Mouse (Mus musculus): Measurements from ENCODE around the gene BC049352. TPM values are rescaled to one million over a fixed set of nuclear protein-coding genes. Genes with fewer than 3 reads are reported as not detected.

BC049352 gene
- total and polyA plus RNA-seq, 2 experiments from 2014 or later: 0.26 TPM; not detected in 1

DNA sequence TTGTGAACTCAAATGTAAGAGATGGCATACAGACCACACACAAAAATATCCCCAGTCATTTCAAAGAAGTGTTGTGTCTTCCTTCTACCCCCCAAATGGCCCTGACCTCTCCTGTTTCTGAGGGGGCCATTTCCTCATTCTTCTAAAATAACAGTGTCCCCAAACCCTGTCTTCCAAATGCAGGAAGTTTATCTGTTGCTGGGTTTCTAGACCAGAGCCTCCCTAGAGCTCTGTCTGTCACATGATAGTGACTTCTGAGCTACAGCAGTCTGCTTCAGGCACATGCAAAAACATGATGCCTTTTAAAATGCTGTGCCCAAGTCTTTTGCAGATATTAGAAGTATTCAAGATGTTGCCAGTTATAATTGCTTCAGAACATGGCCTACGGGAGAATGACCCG lies 92.8 kb downstream of the BC049352 start:
- Histone ChIP-seq H3K27me3 (ENCODE audit: insufficient read depth, low read length) (no peaks in the 10 kb centered on the region; the same call in 1 of the 2 replicates), H3K27ac (ENCODE audit: low read depth, low read length) (no peak overlapping the region), H3K4me3 (ENCODE audit: low read depth, low read length) (no peak overlapping the region), H3K9me3 (ENCODE audit: low read length) (no peaks in the 10 kb centered on the region), H3K4me1 (ENCODE audit: insufficient read depth, low read length) (no peaks in the 10 kb centered on the region), H3K9ac (replicated peaks; ENCODE audit: low read length, poor library complexity, severe bottlenecking) (no peak overlapping the region), H3K36me3 (ENCODE audit: insufficient read depth, low read length) (no peaks in the 10 kb centered on the region), H3K4me2 (ENCODE audit: low read depth, low read length, poor library complexity, severe bottlenecking) (no peak overlapping the region)
- 94% methylated on average over 2 of the region's 2 CpGs for WGBS
- no peak for ATAC-seq (ENCODE audit: low FRiP score)
- TF ChIP-seq CTCF (IDR thresholded peaks at IDR 0.05): no peak
- DNase-seq (ENCODE audit: low spot score): no peak

DNA sequence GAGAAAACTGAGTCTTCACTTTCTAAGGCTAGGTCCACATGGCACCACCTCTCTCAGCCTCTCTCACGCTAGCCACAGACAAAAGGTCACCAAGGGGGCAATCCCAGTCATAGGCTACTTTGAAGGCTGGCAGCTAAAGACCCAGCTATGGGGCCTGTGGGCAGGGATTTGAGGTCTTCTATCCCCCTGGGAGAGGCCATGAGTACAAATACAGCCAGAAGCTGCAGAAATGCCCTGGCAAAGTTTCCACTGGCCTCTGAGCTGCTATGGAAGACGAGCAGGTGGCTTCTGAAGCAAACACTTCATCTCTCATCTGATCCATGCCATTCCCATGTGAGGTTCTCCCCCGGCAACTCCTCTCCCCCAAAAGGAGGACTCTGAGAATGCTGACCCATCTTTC lies 98.3 kb downstream of the BC049352 start:
- Histone ChIP-seq H3K4me2 (ENCODE audit: low read depth, low read length, poor library complexity, severe bottlenecking) (no peak overlapping the region), H3K9me3 (ENCODE audit: low read length) (no peaks in the 10 kb centered on the region), H3K27ac (ENCODE audit: low read depth, low read length) (no peak overlapping the region), H3K27me3 (ENCODE audit: insufficient read depth, low read length) (no peaks in the 10 kb centered on the region), H3K4me3 (ENCODE audit: low read depth, low read length) (no peak overlapping the region), H3K9ac (replicated peaks; ENCODE audit: low read length, poor library complexity, severe bottlenecking) (no peak overlapping the region), H3K4me1 (ENCODE audit: insufficient read depth, low read length) (no peaks in the 10 kb centered on the region), H3K36me3 (ENCODE audit: insufficient read depth, low read length) (no peaks in the 10 kb centered on the region)
- TF ChIP-seq CTCF (IDR thresholded peaks at IDR 0.05): no peak
- WGBS: 69% methylated on average over 3 of the region's 3 CpGs
- DNase-seq (ENCODE audit: low spot score): no peak
- no peak for ATAC-seq (ENCODE audit: low FRiP score)

GRCm38 (mm10) chr9:45280891-45281290 lies 99.1 kb downstream of the BC049352 start:
- TF ChIP-seq CTCF (IDR thresholded peaks at IDR 0.05): no peak
- Histone ChIP-seq H3K27me3 (ENCODE audit: insufficient read depth, low read length) (no peaks in the 10 kb centered on the region), H3K4me3 (ENCODE audit: low read depth, low read length) (no peak overlapping the region), H3K4me1 (ENCODE audit: insufficient read depth, low read length) (no peaks in the 10 kb centered on the region), H3K27ac (ENCODE audit: low read depth, low read length) (no peak overlapping the region), H3K9me3 (ENCODE audit: low read length) (no peaks in the 10 kb centered on the region), H3K4me2 (ENCODE audit: low read depth, low read length, poor library complexity, severe bottlenecking) (no peak overlapping the region), H3K36me3 (ENCODE audit: insufficient read depth, low read length) (no peaks in the 10 kb centered on the region), H3K9ac (replicated peaks; ENCODE audit: low read length, poor library complexity, severe bottlenecking) (no peak overlapping the region)
- ATAC-seq (ENCODE audit: low FRiP score): no peak
- 70% methylated on average over 3 of the region's 3 CpGs for WGBS
- no peak for DNase-seq (ENCODE audit: low spot score)

DNA sequence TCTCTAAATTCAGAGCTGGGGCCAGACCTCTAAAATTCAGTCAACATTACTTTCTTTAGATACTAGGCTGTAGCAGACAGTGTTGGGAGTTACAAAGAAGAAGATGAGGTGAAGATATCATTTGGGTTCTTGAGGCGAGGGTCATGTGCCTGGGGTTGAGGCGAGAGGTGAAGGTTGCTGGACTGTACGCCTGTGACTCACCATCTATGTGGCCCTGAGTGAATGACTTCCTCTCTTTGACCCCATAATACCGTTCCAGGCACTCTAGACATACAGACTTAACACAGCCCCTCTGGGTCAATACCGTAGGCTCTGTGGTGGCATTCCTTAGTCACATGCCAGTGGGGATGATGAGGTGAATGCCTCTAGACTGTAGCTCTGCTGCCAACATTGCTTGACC lies 100.7 kb downstream of the BC049352 start:
- DNase-seq (ENCODE audit: low spot score) (no peak), ATAC-seq (ENCODE audit: low FRiP score) (no peak)
- H3K9me3 ChIP-seq (ENCODE audit: low read length): no peaks in the 10 kb centered on the region
- WGBS: 91% methylated on average over 5 of the region's 5 CpGs
- no peaks in the 10 kb centered on the region for H3K36me3 ChIP-seq (ENCODE audit: insufficient read depth, low read length)
- H3K9ac ChIP-seq (replicated peaks; ENCODE audit: low read length, poor library complexity, severe bottlenecking): no peak overlapping the region
- H3K4me2 ChIP-seq (ENCODE audit: low read depth, low read length, poor library complexity, severe bottlenecking): no peak overlapping the region
- TF ChIP-seq CTCF (IDR thresholded peaks at IDR 0.05): no peak
- H3K4me3 ChIP-seq (ENCODE audit: low read depth, low read length): no peak overlapping the region
- H3K4me1 ChIP-seq (ENCODE audit: insufficient read depth, low read length): no peaks in the 10 kb centered on the region
- H3K27me3 ChIP-seq (ENCODE audit: insufficient read depth, low read length): no peaks in the 10 kb centered on the region
- no peak overlapping the region for H3K27ac ChIP-seq (ENCODE audit: low read depth, low read length)

DNA sequence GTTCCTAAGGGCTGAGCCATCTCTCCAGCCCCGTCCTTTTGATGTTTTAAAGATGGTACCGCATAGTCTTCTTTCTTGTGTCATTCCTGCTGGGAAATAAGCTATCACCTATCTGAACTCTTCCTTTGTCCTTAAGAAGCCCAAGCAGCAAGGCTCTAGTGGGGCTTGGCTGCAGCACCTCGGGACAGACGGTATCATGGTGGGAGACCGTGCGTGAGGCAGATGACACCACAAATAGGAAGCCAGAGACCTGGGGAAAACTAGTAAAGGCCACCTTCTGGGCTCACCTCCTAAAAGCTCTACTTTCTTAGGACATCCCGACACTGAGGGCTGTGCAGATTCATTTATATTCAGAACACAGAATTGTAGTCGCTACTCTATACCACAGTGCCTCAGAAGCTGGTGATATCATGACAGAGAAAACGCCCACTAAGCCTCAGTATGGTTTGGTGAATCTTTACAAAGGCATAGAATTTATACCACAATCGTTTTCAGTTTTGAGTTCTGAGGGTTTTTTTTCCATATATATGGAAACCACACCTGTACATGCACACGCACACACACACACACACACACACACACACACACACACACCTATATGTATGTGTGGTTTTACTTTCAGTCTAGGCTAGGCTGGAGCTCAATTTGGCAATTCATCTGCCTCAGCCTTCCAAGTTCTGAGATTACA lies 109.8 kb downstream of the BC049352 start:
- Histone ChIP-seq H3K36me3 (ENCODE audit: insufficient read depth, low read length) (no peaks in the 10 kb centered on the region), H3K9ac (replicated peaks; ENCODE audit: low read length, poor library complexity, severe bottlenecking) (no peak overlapping the region), H3K27ac (ENCODE audit: low read depth, low read length) (no peak overlapping the region), H3K4me1 (ENCODE audit: insufficient read depth, low read length) (no peaks in the 10 kb centered on the region), H3K4me2 (ENCODE audit: low read depth, low read length, poor library complexity, severe bottlenecking) (no peak overlapping the region), H3K27me3 (ENCODE audit: insufficient read depth, low read length) (no peaks in the 10 kb centered on the region), H3K4me3 (ENCODE audit: low read depth, low read length) (no peak overlapping the region), H3K9me3 (ENCODE audit: low read length) (no peaks in the 10 kb centered on the region)
- ATAC-seq (ENCODE audit: low FRiP score) (no peak), DNase-seq (ENCODE audit: low spot score) (no peak)
- TF ChIP-seq CTCF (IDR thresholded peaks at IDR 0.05): no peak
- 83% methylated on average over 11 of the region's 11 CpGs for WGBS

DNA sequence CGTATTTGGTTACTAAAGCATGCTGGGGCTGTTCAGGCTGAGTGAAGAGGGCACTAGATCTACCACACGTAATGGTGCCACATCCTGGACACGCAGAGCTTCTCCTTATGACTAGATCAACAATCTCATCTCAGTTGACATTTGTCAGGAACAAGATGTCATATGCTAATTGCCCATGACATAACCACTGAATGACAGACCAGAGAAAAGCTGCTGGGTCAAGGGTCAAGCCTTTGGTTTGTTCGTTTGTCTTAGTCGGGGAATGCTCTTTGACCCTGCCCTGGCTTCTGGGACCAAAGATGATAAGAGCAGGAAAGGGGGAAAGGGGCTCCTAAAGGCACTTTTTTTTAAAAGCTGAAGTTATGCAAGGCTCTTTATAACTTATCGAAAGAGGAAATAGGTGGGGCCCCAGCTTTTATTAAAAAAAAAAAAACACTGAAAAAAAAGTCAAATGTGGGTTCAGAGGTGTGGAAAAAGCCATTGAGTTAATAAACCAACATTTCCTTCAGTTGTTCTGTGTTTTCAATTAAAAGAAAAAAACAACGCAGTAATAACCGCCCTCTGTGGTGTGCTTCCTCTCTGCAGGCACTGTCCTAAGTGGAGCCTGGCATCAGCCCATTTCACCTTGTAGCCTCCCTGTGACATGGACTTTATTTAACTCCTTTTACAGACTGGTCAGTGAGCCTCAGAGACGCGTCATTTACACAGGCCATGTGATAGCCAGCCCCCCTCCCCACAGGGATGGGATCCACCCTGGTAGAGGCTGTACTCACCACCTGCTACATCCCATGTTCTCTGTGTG lies 112.6 kb downstream of the BC049352 start:
- H3K4me3 ChIP-seq (ENCODE audit: low read depth, low read length): no peak overlapping the region
- no peak for TF ChIP-seq CTCF (IDR thresholded peaks at IDR 0.05)
- no peaks in the 10 kb centered on the region for H3K4me1 ChIP-seq (ENCODE audit: insufficient read depth, low read length)
- no peaks in the 10 kb centered on the region for H3K9me3 ChIP-seq (ENCODE audit: low read length)
- H3K27me3 ChIP-seq (ENCODE audit: insufficient read depth, low read length): no peaks in the 10 kb centered on the region
- ATAC-seq (ENCODE audit: low FRiP score) (no peak), DNase-seq (ENCODE audit: low spot score) (no peak)
- 42% methylated on average over 10 of the region's 10 CpGs for whole genome bisulfite sequencing
- no peak overlapping the region for H3K27ac ChIP-seq (ENCODE audit: low read depth, low read length)
- no peaks in the 10 kb centered on the region for H3K36me3 ChIP-seq (ENCODE audit: insufficient read depth, low read length)
- H3K4me2 ChIP-seq (ENCODE audit: low read depth, low read length, poor library complexity, severe bottlenecking): no peak overlapping the region
- H3K9ac ChIP-seq (replicated peaks; ENCODE audit: low read length, poor library complexity, severe bottlenecking): no peak overlapping the region
